Mouse (Mus musculus) MEL (cell line): ENCODE data around the gene Shf. TPM values are rescaled to one million over a fixed set of nuclear protein-coding genes. Genes with fewer than 3 reads are reported as not detected.

Experiments
- DNase-seq: peaks from one replicate; pipeline ENCODE4 v3.0.0; 2011; ENCODE audit warnings: low read depth, low spot score
- H3K27ac ChIP-seq: 2 replicates; pipeline ENCODE4 v1.5.1; 2012; ENCODE audit warnings: low read depth, mild to moderate bottlenecking, control low read depth, low read length, moderate library complexity; ENCODE audit not compliant: control insufficient read depth
- H3K27me3 ChIP-seq, 2 experiments: fragments of 150-350 bp in 1 of 2; sonication (generic) in 1 of 2; 2 replicates each; pipeline ENCODE4 v1.6.1; 2012; ENCODE audit warnings: low read length in 2 of 2, mild to moderate bottlenecking in 2 of 2, improper control_type of control experiment in 1 of 2, moderate library complexity in 1 of 2; ENCODE audit not compliant: insufficient read depth in 2 of 2, control insufficient read depth in 1 of 2
- H3K36me3 ChIP-seq, 2 experiments: 2 replicates each; pipeline ENCODE4 v1.6.1; 2012 to 2014; ENCODE audit warnings: low read length in 2 of 2, improper control_type of control experiment in 1 of 2, inconsistent platforms in 1 of 2, mild to moderate bottlenecking in 1 of 2; ENCODE audit not compliant: insufficient read depth in 2 of 2, control insufficient read depth in 1 of 2
- H3K4me1 ChIP-seq, 2 experiments: fragments of 150-350 bp in 1 of 2; sonication (generic) in 1 of 2; 2 replicates each; pipeline ENCODE4 v1.6.1; 2012; ENCODE audit warnings: low read length in 2 of 2, improper control_type of control experiment in 1 of 2, mild to moderate bottlenecking in 1 of 2; ENCODE audit not compliant: insufficient read depth in 2 of 2, control insufficient read depth in 1 of 2
- H3K4me3 ChIP-seq, 2 experiments: fragments of 150-350 bp in 1 of 2; sonication (generic) in 1 of 2; 2 replicates each; pipeline ENCODE4 v1.5.1; 2012; ENCODE audit warnings: low read depth in 2 of 2, low read length in 2 of 2, mild to moderate bottlenecking in 2 of 2, moderate library complexity in 2 of 2, control low read depth in 1 of 2, improper control_type of control experiment in 1 of 2; ENCODE audit not compliant: control insufficient read depth in 1 of 2, insufficient read depth in 1 of 2
- H3K79me2 ChIP-seq: 2 replicates; pipeline ENCODE4 v1.6.1; 2012; ENCODE audit warnings: mild to moderate bottlenecking, low read length, moderate library complexity; ENCODE audit not compliant: control insufficient read depth, poor library complexity, insufficient read depth
- H3K9ac ChIP-seq: 2 replicates; pipeline ENCODE4 v1.6.1; 2012; ENCODE audit warnings: low read depth, mild to moderate bottlenecking, control low read depth, low read length, moderate library complexity; ENCODE audit not compliant: control insufficient read depth, poor library complexity, severe bottlenecking
- H3K9me3 ChIP-seq: fragments of 150-350 bp; sonication (generic); replicated peaks from 2 replicates; pipeline ENCODE4 v1.6.1; 2012; ENCODE audit warnings: mild to moderate bottlenecking, low read length, improper control_type of control experiment, moderate library complexity; ENCODE audit not compliant: insufficient read depth
- CHD1 ChIP-seq: IDR thresholded peaks from 2 replicates; pipeline ENCODE4 v1.6.1; 2012; ENCODE audit warnings: low read depth, mild to moderate bottlenecking, inconsistent platforms, low read length, improper control_type of control experiment
- CTCF ChIP-seq, 3 experiments: IDR thresholded peaks in 2 of 3; conservative IDR thresholded peaks in 1 of 3; 2 replicates each; pipeline ENCODE4 v1.5.1; 2011 to 2012; ENCODE audit warnings: low read length in 3 of 3, low read depth in 2 of 3, mild to moderate bottlenecking in 2 of 3, improper control_type of control experiment in 1 of 3, inconsistent platforms in 1 of 3, mixed read lengths in 1 of 3, moderate library complexity in 1 of 3; ENCODE audit not compliant: control insufficient read depth in 1 of 3, insufficient read depth in 1 of 3, poor library complexity in 1 of 3, severe bottlenecking in 1 of 3
- ELF1 ChIP-seq: IDR thresholded peaks from 2 replicates; pipeline ENCODE4 v1.6.1; 2014; ENCODE audit warnings: low read depth, mild to moderate bottlenecking, inconsistent platforms, low read length, improper control_type of control experiment, moderate library complexity
- EP300 ChIP-seq, 2 experiments: IDR thresholded peaks; 2 replicates each; pipeline ENCODE4 v1.6.1; 2011; ENCODE audit warnings: improper control_type of control experiment in 2 of 2, low read length in 2 of 2, low read depth in 1 of 2, mild to moderate bottlenecking in 1 of 2
- HCFC1 ChIP-seq: IDR thresholded peaks from 2 replicates; pipeline ENCODE4 v1.6.1; 2012; ENCODE audit warnings: low read depth, mild to moderate bottlenecking, inconsistent platforms, low read length, improper control_type of control experiment, moderate library complexity
- JUND ChIP-seq: IDR thresholded peaks from 2 replicates; pipeline ENCODE4 v1.6.1; 2011; ENCODE audit warnings: low read depth, mild to moderate bottlenecking, improper control_type of control experiment, low read length
- KAT2A ChIP-seq: conservative IDR thresholded peaks from 2 replicates; pipeline ENCODE4 v1.6.1; 2012; ENCODE audit warnings: low read depth, low read length, improper control_type of control experiment, inconsistent platforms
- MAX ChIP-seq: IDR thresholded peaks from 2 replicates; pipeline ENCODE4 v1.6.1; 2011; ENCODE audit warnings: low read length, improper control_type of control experiment
- MAZ ChIP-seq: IDR thresholded peaks from 2 replicates; pipeline ENCODE4 v1.6.1; 2012; ENCODE audit warnings: low read depth, mild to moderate bottlenecking, inconsistent platforms, low read length, improper control_type of control experiment
- MXI1 ChIP-seq: IDR thresholded peaks from 2 replicates; pipeline ENCODE4 v1.6.1; 2011; ENCODE audit warnings: mild to moderate bottlenecking, low read depth, low read length, improper control_type of control experiment
- MYB ChIP-seq: IDR thresholded peaks from 2 replicates; pipeline ENCODE4 v1.6.1; 2011; ENCODE audit warnings: mild to moderate bottlenecking, low read depth, low read length, improper control_type of control experiment
- MYC ChIP-seq: IDR thresholded peaks from 2 replicates; pipeline ENCODE4 v1.6.1; 2011; ENCODE audit warnings: low read depth, mild to moderate bottlenecking, low read length, improper control_type of control experiment, moderate library complexity
- NELFE ChIP-seq: IDR thresholded peaks from 2 replicates; pipeline ENCODE4 v1.6.1; 2011; ENCODE audit warnings: low read depth, low read length, improper control_type of control experiment
- POLR2A ChIP-seq, 2 experiments: IDR thresholded peaks; 2 replicates each; pipeline ENCODE4 v1.6.1; 2011 to 2012; ENCODE audit warnings: low read length in 2 of 2, mild to moderate bottlenecking in 2 of 2, control low read depth in 1 of 2, improper control_type of control experiment in 1 of 2, low read depth in 1 of 2, moderate library complexity in 1 of 2; ENCODE audit not compliant: control insufficient read depth in 1 of 2, insufficient read depth in 1 of 2, poor library complexity in 1 of 2
- RAD21 ChIP-seq: IDR thresholded peaks from 2 replicates; pipeline ENCODE4 v1.6.1; 2011; ENCODE audit warnings: mild to moderate bottlenecking, low read depth, low read length, improper control_type of control experiment
- SIN3A ChIP-seq: IDR thresholded peaks from 2 replicates; pipeline ENCODE4 v1.6.1; 2012; ENCODE audit warnings: low read length, improper control_type of control experiment, inconsistent platforms
- TCF12 ChIP-seq: IDR thresholded peaks from 2 replicates; pipeline ENCODE4 v1.6.1; 2014; ENCODE audit warnings: low read depth, mild to moderate bottlenecking, inconsistent platforms, low read length, improper control_type of control experiment, moderate library complexity
- UBTF ChIP-seq: IDR thresholded peaks from 2 replicates; pipeline ENCODE4 v1.6.1; 2012; ENCODE audit warnings: low read depth, mild to moderate bottlenecking, inconsistent platforms, low read length, improper control_type of control experiment, moderate library complexity, borderline replicate concordance; ENCODE audit not compliant: insufficient read depth
- USF2 ChIP-seq, 2 experiments: IDR thresholded peaks; 2 replicates each; pipeline ENCODE4 v1.6.1; 2011 to 2012; ENCODE audit warnings: improper control_type of control experiment in 2 of 2, low read length in 2 of 2, borderline replicate concordance in 1 of 2, inconsistent platforms in 1 of 2, low read depth in 1 of 2, mild to moderate bottlenecking in 1 of 2; ENCODE audit not compliant: insufficient read depth in 1 of 2
- ZMIZ1 ChIP-seq: IDR thresholded peaks from 2 replicates; pipeline ENCODE4 v1.6.1; 2012; ENCODE audit warnings: low read depth, mild to moderate bottlenecking, inconsistent platforms, low read length, improper control_type of control experiment, moderate library complexity
- ZNF384 ChIP-seq: IDR thresholded peaks from 2 replicates; pipeline ENCODE4 v1.6.1; 2012; ENCODE audit warnings: low read depth, mild to moderate bottlenecking, inconsistent platforms, low read length, improper control_type of control experiment
- polyA plus RNA-seq, 2 experiments: library from polyadenylated mRNA; stranded (reverse) in 1 of 2; unstranded in 1 of 2; fragments of >175 nt in 1 of 2; fragments of >200 nt in 1 of 2; gene quantifications; 2 replicates each; pipeline versions ENCODE4 v1.2.1 to v1.2.4; 2012; ENCODE audit warnings: low replicate concordance in 2 of 2, low read depth in 1 of 2; ENCODE audit not compliant: insufficient read length in 2 of 2, insufficient read depth in 1 of 2, missing spikeins in 1 of 2
- total RNA-seq: library from RNA; depleted of rRNA; stranded (reverse); fragments of 300-350 nt; gene quantifications from 2 replicates; pipeline ENCODE4 v1.2.3, GENCODE M21; 2012; rRNA removed

Gene Shf
- total RNA-seq (3.6 and 4.3 TPM in 2 replicates), polyA plus RNA-seq (1 to 10 TPM in 1 of 2 experiments, not detected in 1; 9.7 TPM)

- Histone ChIP-seq H3K9me3 (no peaks in the 10 kb centered on the region), H3K27me3 (no peaks in the 10 kb centered on the region), H3K36me3 (peaks cover 0 to 14% of the 10 kb centered on the region in 2 experiments; a peak in 2 of 4 replicates)
- TF ChIP-seq CTCF (IDR thresholded peaks at IDR 0.05 in 2 of 3, conservative IDR thresholded peaks at IDR 0.05 in 1 of 3; ENCODE audit: control insufficient read depth in 1 of 3, insufficient read depth in 1 of 3, low read depth in 2 of 3, low read length in 3 of 3, poor library complexity in 1 of 3, severe bottlenecking in 1 of 3): no peak
- TF ChIP-seq NELFE: peak; percentile 59
- TF ChIP-seq HCFC1: peak; percentile 20; the same call in 1 of the 2 replicates
- no peak for TF ChIP-seq MYB
- peak; percentile 74; the same call in 1 of the 2 replicates for TF ChIP-seq ZMIZ1
- peak; percentile 65 for TF ChIP-seq MXI1
- peak; percentile 50 for TF ChIP-seq TCF12
- TF ChIP-seq MAX: peak; percentile 36
- TF ChIP-seq MAZ: peak; percentile 66; the same call in 1 of the 2 replicates
- TF ChIP-seq RAD21: no peak
- peak; percentile 58 to 64; a peak in 3 of 4 replicates for TF ChIP-seq POLR2A (IDR thresholded peaks at IDR 0.05; ENCODE audit: control insufficient read depth in 1 of 2, insufficient read depth in 1 of 2, low read depth in 1 of 2, low read length in 2 of 2, poor library complexity in 1 of 2)
- peak; percentile 59; the same call in 1 of the 2 replicates for TF ChIP-seq SIN3A
- TF ChIP-seq UBTF: 0 out of 2 replicates have a peak, but pooled peaks have one; percentile 36
- TF ChIP-seq, all 39 proteins: peak for 10
- Histone ChIP-seq H3K4me1 (peaks cover 8 to 20% of the 10 kb centered on the region in 2 experiments), H3K27ac (peak within 1 kb of the TSS; percentile 46; the same call in 1 of the 2 replicates), H3K9ac (peak within 1 kb of the TSS; percentile 56), H3K79me2 (no peaks in the 10 kb centered on the region; the same call in 1 of the 2 replicates), H3K4me3 (peak within 1 kb of the TSS; percentile 73 to 94)
- peak; percentile 91 for DNase-seq
Measured at GRCm38 (mm10) chr2:122368995-122369739, at the start of gene Shf. Gene Shf (minus strand): TSS chr2:122369162.

GRCm38 (mm10) chr2:122408928-122409327 is 40.0 kb upstream of the Shf start:
- Histone ChIP-seq H3K27me3 (no peaks in the 10 kb centered on the region), H3K36me3 (no peaks in the 10 kb centered on the region), H3K4me3 (no peak overlapping the region), H3K4me1 (no peaks in the 10 kb centered on the region), H3K9me3 (no peaks in the 10 kb centered on the region), H3K27ac (no peak overlapping the region), H3K9ac (no peak overlapping the region), H3K79me2 (no peaks in the 10 kb centered on the region)
- TF ChIP-seq EP300 (IDR thresholded peaks at IDR 0.05; ENCODE audit: low read depth in 1 of 2, low read length in 2 of 2) (no peak), MAZ (no peak), ZMIZ1 (no peak), USF2 (IDR thresholded peaks at IDR 0.05; ENCODE audit: borderline replicate concordance in 1 of 2, insufficient read depth in 1 of 2, low read depth in 1 of 2, low read length in 2 of 2) (no peak), JUND (no peak), MYC (no peak), CHD1 (no peak), KAT2A (no peak), ZNF384 (no peak), ELF1 (no peak), HCFC1 (no peak)
- DNase-seq: no peak
